Mouse (Mus musculus): ENCODE data around the gene Zfp84.

GRCm38 (mm10) chr7:29792906-29793305, 24.6 kb downstream of the Zfp84 start:
- no peak for TF ChIP-seq POLR2A (IDR thresholded peaks at IDR 0.05; ENCODE audit: control insufficient read depth, extremely low read depth, insufficient read depth, low read length, poor library complexity)
- TF ChIP-seq CTCF (IDR thresholded peaks at IDR 0.05; ENCODE audit: borderline replicate concordance, control insufficient read depth, extremely low read depth, insufficient read depth, low read length, poor library complexity) = no peak
